Mouse (Mus musculus) heart, embryonic 14.5 days (tissue): ENCODE data around the gene Map3k3. TPM values are rescaled to one million over a fixed set of nuclear protein-coding genes. Genes with fewer than 3 reads are reported as not detected.

Experiments used
- ATAC-seq: fragments of 200-750 bp; cut with Nextera tagmentation; 2 replicates; pipeline ENCODE4 v1.8.0; 2017; ENCODE audit warnings: low read depth, moderate TSS enrichment; ENCODE audit not compliant: insufficient number of reproducible peaks, insufficient read depth, low FRiP score
- H3K27ac ChIP-seq, 2 experiments: fragments of 200-500 bp in 1 of 2; fragments of 300-500 bp in 1 of 2; sonication (generic) in 1 of 2; replicated peaks in 1 of 2; 2 replicates each; pipeline ENCODE4 v1.5.1; 2012 to 2014; ENCODE audit warnings: low read depth in 2 of 2, low read length in 2 of 2, control low read depth in 1 of 2, mild to moderate bottlenecking in 1 of 2, mixed read lengths in 1 of 2; ENCODE audit not compliant: control insufficient read depth in 1 of 2, insufficient read depth in 1 of 2
- H3K27me3 ChIP-seq: fragments of 300-500 bp; sonication (generic); 2 replicates; pipeline ENCODE4 v1.6.1; 2014; ENCODE audit warnings: mild to moderate bottlenecking, low read length, control low read depth; ENCODE audit not compliant: control insufficient read depth, insufficient read depth
- H3K36me3 ChIP-seq: fragments of 300-500 bp; sonication (generic); 2 replicates; pipeline ENCODE4 v1.6.1; 2014; ENCODE audit warnings: mild to moderate bottlenecking, control low read depth, low read length, mixed read lengths; ENCODE audit not compliant: control insufficient read depth, insufficient read depth
- H3K4me1 ChIP-seq, 2 experiments: fragments of 200-500 bp in 1 of 2; fragments of 300-500 bp in 1 of 2; sonication (generic) in 1 of 2; 2 replicates each; pipeline ENCODE4 v1.6.1; 2012 to 2014; ENCODE audit warnings: low read length in 2 of 2, control low read depth in 1 of 2, mixed read lengths in 1 of 2; ENCODE audit not compliant: control insufficient read depth in 2 of 2, insufficient read depth in 2 of 2
- H3K4me2 ChIP-seq: fragments of 300-500 bp; sonication (generic); 2 replicates; pipeline ENCODE4 v1.6.1; 2014; ENCODE audit warnings: mild to moderate bottlenecking, low read length
- H3K4me3 ChIP-seq, 2 experiments: fragments of 200-500 bp in 1 of 2; fragments of 300-500 bp in 1 of 2; sonication (generic) in 1 of 2; 2 replicates each; pipeline ENCODE4 v1.5.1; 2012 to 2014; ENCODE audit warnings: low read length in 2 of 2, mild to moderate bottlenecking in 2 of 2, control low read depth in 1 of 2, low read depth in 1 of 2, moderate library complexity in 1 of 2; ENCODE audit not compliant: control insufficient read depth in 1 of 2, insufficient read depth in 1 of 2
- H3K9ac ChIP-seq: fragments of 300-500 bp; sonication (generic); 2 replicates; pipeline ENCODE4 v1.6.1; 2014; ENCODE audit warnings: mild to moderate bottlenecking, low read length
- H3K9me3 ChIP-seq: fragments of 300-500 bp; sonication (generic); 2 replicates; pipeline ENCODE4 v1.6.1; 2016; ENCODE audit warnings: low read length, control low read depth; ENCODE audit not compliant: control insufficient read depth
- WGBS: fragments of 180-500 bp; shearing (Covaris S2); extraction: QIAGEN DNeasy Blood & Tissue Kit; methylation state at CpG from one replicate; pipeline ENCODE4 v1.1.7; 2014; 5-methylcytosine and 5-hydroxymethylcytosine counted together
- polyA plus RNA-seq: library from polyadenylated mRNA; unstranded; fragments of >200 nt; fragmentation: Nextera tagmentation; extraction: Ambion mirVana; gene quantifications from 2 replicates; pipeline ENCODE4 v1.2.1, GENCODE M21; 2014

The Map3k3 gene
- polyA plus RNA-seq, 1 experiment from 2014 or later = 28.6 TPM

- H3K4me3 ChIP-seq = no peak overlapping the region
- no peaks in the 10 kb centered on the region for H3K9me3 ChIP-seq
- peaks cover 23% of the 10 kb centered on the region for H3K36me3 ChIP-seq
- H3K27me3 ChIP-seq = no peaks in the 10 kb centered on the region
- 91% methylated on average over 4 of the region's 4 CpGs for WGBS
- H3K4me2 ChIP-seq = no peak overlapping the region
- no peak overlapping the region for H3K9ac ChIP-seq
- no peak for ATAC-seq
- no peak overlapping the region for H3K27ac ChIP-seq
- H3K4me1 ChIP-seq = peaks cover 0 to 2% of the 10 kb centered on the region in 2 experiments; a peak in 2 of 4 replicates
Measured at GRCm38 (mm10) chr11:106187326-106187725, 102.9 kb downstream of the Map3k3 start.

- Histone ChIP-seq H3K36me3 (peaks cover 12% of the 10 kb centered on the region; the same call in 1 of the 2 replicates), H3K4me3 (no peak overlapping the region), H3K4me2 (no peak overlapping the region), H3K9ac (no peak overlapping the region), H3K4me1 (peaks cover 2 to 14% of the 10 kb centered on the region in 2 experiments; a peak in 3 of 4 replicates), H3K9me3 (no peaks in the 10 kb centered on the region), H3K27me3 (no peaks in the 10 kb centered on the region), H3K27ac (no peak overlapping the region)
- ATAC-seq = no peak
- WGBS = 95% methylated on average over 3 of the region's 3 CpGs
Measured at GRCm38 (mm10) chr11:106191716-106192115, 107.3 kb downstream of the Map3k3 start.

GRCm38 (mm10) chr11:106192241-106192640 lies 107.8 kb downstream of the Map3k3 start:
- Histone ChIP-seq H3K4me3 (peak overlapping the region in 1 of 2 experiments; percentile 83; a peak in 2 of 4 replicates), H3K4me2 (peak overlapping the region; percentile 82), H3K4me1 (peaks cover 2 to 14% of the 10 kb centered on the region in 2 experiments; a peak in 3 of 4 replicates), H3K36me3 (peaks cover 15% of the 10 kb centered on the region), H3K9ac (peak overlapping the region; percentile 85; the same call in 1 of the 2 replicates), H3K27ac (no peak overlapping the region), H3K27me3 (no peaks in the 10 kb centered on the region), H3K9me3 (no peaks in the 10 kb centered on the region)
- WGBS = 59% methylated on average over 5 of the region's 5 CpGs
- ATAC-seq = no peak

GRCm38 (mm10) chr11:106192657-106193370 lies 108.4 kb downstream of the Map3k3 start:
- peak; percentile 2; the same call in 1 of the 2 replicates for ATAC-seq

GRCm38 (mm10) chr11:106193371-106194154 lies 109.2 kb downstream of the Map3k3 start:
- Histone ChIP-seq H3K27ac (peak overlapping the region; percentile 85 to 88), H3K36me3 (peaks cover 29% of the 10 kb centered on the region), H3K4me1 (peaks cover 2 to 14% of the 10 kb centered on the region in 2 experiments; a peak in 3 of 4 replicates), H3K27me3 (no peaks in the 10 kb centered on the region), H3K4me2 (peak overlapping the region; percentile 82), H3K9ac (peak overlapping the region; percentile 85), H3K4me3 (peak overlapping the region; percentile 83 to 91), H3K9me3 (no peaks in the 10 kb centered on the region)
- WGBS = under 1% methylated on average over 41 of the region's 44 CpGs
- ATAC-seq = peak; percentile 97

More at GRCm38 (mm10) chr11:106192657-106193370, 108.4 kb downstream of the Map3k3 start:
- H3K9ac ChIP-seq = peak overlapping the region; percentile 85
- peaks cover 21% of the 10 kb centered on the region for H3K36me3 ChIP-seq
- peak overlapping the region; percentile 82 for H3K4me2 ChIP-seq
- peaks cover 2 to 14% of the 10 kb centered on the region in 2 experiments; a peak in 3 of 4 replicates for H3K4me1 ChIP-seq
- no peaks in the 10 kb centered on the region for H3K27me3 ChIP-seq
- H3K4me3 ChIP-seq = peak overlapping the region; percentile 83 to 91
- no peaks in the 10 kb centered on the region for H3K9me3 ChIP-seq
- WGBS = 11% methylated on average over 19 of the region's 19 CpGs
- peak overlapping the region; percentile 85 to 88 for H3K27ac ChIP-seq

- WGBS = 26% methylated on average over 3 of the region's 3 CpGs
- H3K9ac ChIP-seq = peak overlapping the region; percentile 79
- no peaks in the 10 kb centered on the region for H3K27me3 ChIP-seq
- peak overlapping the region; percentile 66 to 83 for H3K4me3 ChIP-seq
- H3K4me2 ChIP-seq = peak overlapping the region; percentile 82
- H3K9me3 ChIP-seq = no peaks in the 10 kb centered on the region
- peaks cover 34% of the 10 kb centered on the region for H3K36me3 ChIP-seq
- no peak for ATAC-seq
- H3K27ac ChIP-seq = peak overlapping the region; percentile 78 to 84
- H3K4me1 ChIP-seq = peaks cover 2 to 14% of the 10 kb centered on the region in 2 experiments; a peak in 3 of 4 replicates
Measured at GRCm38 (mm10) chr11:106194155-106194541, 109.7 kb downstream of the Map3k3 start.

- H3K36me3 ChIP-seq = peaks cover 40% of the 10 kb centered on the region
- no peak overlapping the region for H3K4me3 ChIP-seq
- peaks cover 2 to 14% of the 10 kb centered on the region in 2 experiments; a peak in 3 of 4 replicates for H3K4me1 ChIP-seq
- no peaks in the 10 kb centered on the region for H3K9me3 ChIP-seq
- H3K4me2 ChIP-seq = no peak overlapping the region
- WGBS = 84% methylated on average over 7 of the region's 7 CpGs
- H3K9ac ChIP-seq = no peak overlapping the region
- no peaks in the 10 kb centered on the region for H3K27me3 ChIP-seq
- ATAC-seq = no peak
- H3K27ac ChIP-seq = peak overlapping the region in 1 of 2 experiments; percentile 35; a peak in 1 of 4 replicates
Measured at GRCm38 (mm10) chr11:106194891-106195290, 110.5 kb downstream of the Map3k3 start.
